Mouse (Mus musculus) adrenal gland, postnatal 14 days (tissue): ENCODE measurements around the gene Ccs. TPM values are rescaled to one million over a fixed set of nuclear protein-coding genes. Genes with fewer than 3 reads are reported as not detected.
"Not testable (repeated sequence)": the region's sequence is repeated elsewhere in the genome, so short reads cannot be mapped to it uniquely, and the experiment has no call there.

Experiments used
- DNase-seq: peaks from one replicate; pipeline ENCODE4 v3.0.0; 2021; ENCODE audit warnings: mixed read lengths
- total RNA-seq: library from RNA; stranded (reverse); gene quantifications from 2 replicates; pipeline ENCODE4 v1.2.3, GENCODE M21; 2021

The Ccs gene
- total RNA-seq, 1 experiment from 2014 or later, result 116 TPM

GRCm38 (mm10) chr19:4836096-4836495, 3.0 kb downstream of the Ccs start:
- DNase-seq, result peak; percentile 37

- peak; percentile 62 for DNase-seq
Measured at GRCm38 (mm10) chr19:4833977-4834376, 5.2 kb downstream of the Ccs start.

GRCm38 (mm10) chr19:4829156-4829555, 10.0 kb downstream of the Ccs start:
- DNase-seq, result peak; percentile 85

- no peak for DNase-seq
Measured at GRCm38 (mm10) chr19:4828444-4829114, 10.6 kb downstream of the Ccs start.

GRCm38 (mm10) chr19:4820678-4821303, 18.3 kb downstream of the Ccs start:
- peak; percentile 83 for DNase-seq

- no peak for DNase-seq
Measured at GRCm38 (mm10) chr19:4817182-4817835, 21.8 kb downstream of the Ccs start.

- peak; percentile 53 for DNase-seq
Measured at GRCm38 (mm10) chr19:4813015-4813414, 26.1 kb downstream of the Ccs start.

- DNase-seq, result not testable (repeated sequence)
Measured at GRCm38 (mm10) chr19:4812334-4812949, 26.7 kb downstream of the Ccs start.

- no peak for DNase-seq
Measured at GRCm38 (mm10) chr19:4811909-4812242, 27.3 kb downstream of the Ccs start.

- peak; percentile 99 for DNase-seq
Measured at GRCm38 (mm10) chr19:4811063-4811908, 27.8 kb downstream of the Ccs start, which contains the start of the genes Gm21992 and Rbm14. TSS of gene Gm21992 (minus strand) at chr19:4811612. TSS of gene Rbm14 (minus strand) at chr19:4811634.

GRCm38 (mm10) chr19:4810746-4811062, 28.4 kb downstream of the Ccs start:
- DNase-seq, result peak; percentile 86

GRCm38 (mm10) chr19:4810309-4810708, 28.8 kb downstream of the Ccs start:
- DNase-seq, result no peak

- DNase-seq, result no peak
Measured at GRCm38 (mm10) chr19:4803283-4803682, 35.8 kb downstream of the Ccs start.

GRCm38 (mm10) chr19:4802691-4803091, 36.4 kb downstream of the Ccs start:
- no peak for DNase-seq

- no peak for DNase-seq
Measured at GRCm38 (mm10) chr19:4799083-4799482, 40.0 kb downstream of the Ccs start.

- DNase-seq, result no peak
Measured at GRCm38 (mm10) chr19:4797846-4798245, 41.3 kb downstream of the Ccs start.

GRCm38 (mm10) chr19:4795929-4796328, 43.2 kb downstream of the Ccs start:
- DNase-seq, result no peak

- DNase-seq, result peak; percentile 98
Measured at GRCm38 (mm10) chr19:4793831-4794422, 45.2 kb downstream of the Ccs start, which contains the start of gene Rbm4. TSS of gene Rbm4 (minus strand) at chr19:4793901.

GRCm38 (mm10) chr19:4793281-4793830, 45.8 kb downstream of the Ccs start:
- DNase-seq, result no peak

- no peak for DNase-seq
Measured at GRCm38 (mm10) chr19:4786313-4786712, 52.8 kb downstream of the Ccs start.

GRCm38 (mm10) chr19:4785206-4785605, 53.9 kb downstream of the Ccs start:
- no peak for DNase-seq
